Mouse (Mus musculus): ENCODE measurements around the gene Gm28539.
"Not testable (repeated sequence)": the region's sequence is repeated elsewhere in the genome, so short reads cannot be mapped to it uniquely, and the experiment has no call there.

Gm28539 gene

DNA sequence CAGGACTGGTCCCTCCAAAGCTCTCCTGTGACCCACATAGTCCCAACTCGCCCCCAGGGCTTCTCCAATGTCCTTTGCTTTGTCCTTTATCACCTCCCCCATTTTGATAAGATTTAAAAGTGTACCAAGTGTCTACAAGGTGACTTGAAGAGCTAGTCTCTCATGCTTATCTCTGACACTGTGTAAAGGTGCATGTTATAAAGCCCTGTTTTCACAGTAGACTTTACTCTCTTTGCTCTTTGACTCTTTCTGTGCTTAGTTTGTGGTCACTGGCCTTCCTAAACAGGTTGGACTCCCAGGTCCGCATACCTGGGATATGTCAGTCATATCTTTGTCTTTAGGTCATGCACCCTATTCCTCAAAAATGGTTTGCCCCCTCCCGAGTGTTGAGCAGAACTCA is 118.7 kb downstream of the Gm28539 start:
- no peak for DNase-seq (ENCODE audit: low spot score in 2 of 2)

DNA sequence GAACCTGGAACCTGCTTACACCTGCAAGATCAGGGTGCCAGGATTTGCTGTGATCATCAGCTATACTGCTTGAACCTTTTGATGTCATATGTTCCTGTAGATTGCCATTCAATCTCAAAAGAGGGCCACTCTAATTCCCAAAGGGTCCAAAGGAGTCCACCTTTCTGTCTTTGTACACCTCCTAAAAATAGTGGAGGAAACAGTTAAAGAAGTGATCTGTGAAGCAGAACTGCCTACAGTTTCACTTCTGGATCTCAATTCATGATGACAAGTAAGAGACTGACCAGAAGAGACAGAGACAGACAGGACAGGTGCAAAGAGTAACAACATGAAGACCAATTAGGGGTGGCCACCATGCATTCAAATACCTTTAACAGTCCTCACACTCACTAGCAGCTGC is 127.1 kb downstream of the Gm28539 start:
- no peak for DNase-seq (ENCODE audit: low spot score in 2 of 2)

DNA sequence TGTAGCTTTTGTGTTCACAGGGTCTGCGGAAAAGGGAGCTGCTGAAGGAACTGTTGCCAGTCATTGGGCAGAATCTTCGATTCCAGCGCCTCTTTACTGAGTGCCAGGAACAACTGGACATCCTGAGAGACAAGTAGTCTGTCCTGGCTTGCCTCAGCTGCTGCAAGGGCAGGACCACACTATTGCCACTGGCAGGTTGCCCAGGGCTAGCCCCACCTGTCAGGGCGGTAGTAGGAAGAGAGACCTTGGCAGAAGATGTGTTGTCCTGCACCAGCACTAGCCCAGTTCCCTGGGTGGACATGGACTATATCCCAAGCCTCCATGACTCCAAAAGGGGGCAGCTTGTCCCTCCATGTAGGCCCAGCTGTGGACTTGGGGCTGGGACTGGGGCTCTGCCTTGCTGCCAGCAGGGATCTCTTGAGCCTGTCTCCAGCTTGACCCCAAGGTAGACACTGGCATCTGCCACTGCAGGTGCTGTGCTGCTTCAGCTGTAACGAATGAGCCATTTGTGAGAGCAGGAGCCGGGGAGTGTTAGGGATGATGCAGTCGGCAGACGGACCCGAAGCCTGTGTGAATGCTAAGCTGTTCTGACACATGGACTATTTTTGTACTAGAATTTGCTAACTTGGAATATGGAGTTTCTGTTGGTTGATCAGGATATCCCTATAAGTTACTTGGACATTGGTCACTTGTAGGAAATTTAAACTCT is 133.2 kb downstream of the Gm28539 start:
- no peak for DNase-seq (ENCODE audit: low spot score in 2 of 2)

DNA sequence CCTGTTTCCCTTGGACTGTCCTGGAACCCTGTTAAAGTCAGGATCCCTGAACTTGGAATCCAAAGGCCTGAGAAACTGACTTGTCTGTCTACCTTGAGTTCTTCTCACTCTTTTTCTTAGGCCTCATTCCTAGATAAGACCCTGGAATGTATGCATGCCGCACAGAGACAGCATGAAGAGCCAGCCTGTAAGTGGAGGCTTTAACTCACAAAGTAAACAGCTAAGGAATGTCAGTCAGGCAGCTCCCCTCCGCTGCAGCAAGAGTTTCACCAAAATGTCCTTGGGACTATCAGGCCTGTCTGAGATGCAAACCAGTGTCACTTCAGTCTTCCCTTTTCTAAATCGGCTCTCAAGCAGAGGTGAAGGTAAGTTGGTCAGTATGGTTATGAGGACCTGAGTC is 134.5 kb downstream of the Gm28539 start:
- no peak for DNase-seq (ENCODE audit: low spot score in 2 of 2)

DNA sequence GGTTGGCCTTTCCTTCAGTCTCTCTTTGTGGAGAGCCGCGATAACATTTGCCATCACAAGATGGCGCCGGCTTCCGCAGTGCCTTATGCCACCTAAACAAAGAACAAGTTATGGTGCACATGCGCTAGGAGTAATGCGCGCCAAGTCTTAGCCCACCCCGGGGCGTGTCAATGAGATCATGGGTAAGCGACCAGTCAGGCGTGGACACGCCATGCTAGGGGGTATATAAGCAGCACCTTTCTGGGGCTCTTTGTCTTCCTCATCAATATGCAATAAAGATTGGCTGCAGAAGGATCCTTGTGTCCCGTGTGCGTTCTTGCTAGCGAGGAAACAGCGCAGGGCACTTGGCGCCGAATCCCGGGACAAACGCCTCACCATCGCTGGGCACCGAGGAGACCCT is 139.3 kb downstream of the Gm28539 start:
- not testable (repeated sequence) for DNase-seq (ENCODE audit: low spot score in 2 of 2)

DNA sequence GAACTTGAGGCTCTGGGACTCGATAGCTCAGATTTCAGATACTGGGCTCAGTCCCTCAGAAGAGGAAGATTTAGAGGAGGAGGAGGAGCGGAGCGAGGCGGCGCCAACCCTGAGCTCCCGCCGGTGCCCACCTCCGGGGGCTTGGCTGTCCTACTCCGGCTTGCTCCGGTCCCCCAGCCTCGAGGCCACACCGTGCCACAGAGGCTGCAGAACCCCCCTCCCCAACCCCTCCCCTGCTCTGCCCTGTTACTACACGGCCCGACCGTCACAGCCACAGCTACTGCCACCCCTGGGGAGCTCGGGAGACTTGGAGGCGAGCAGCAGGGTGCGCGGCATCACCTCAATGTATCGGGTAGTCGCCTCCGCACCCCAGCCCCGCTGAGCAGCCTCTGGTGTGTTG is 139.9 kb downstream of the Gm28539 start:
- no peak for DNase-seq (ENCODE audit: low spot score in 2 of 2)

DNA sequence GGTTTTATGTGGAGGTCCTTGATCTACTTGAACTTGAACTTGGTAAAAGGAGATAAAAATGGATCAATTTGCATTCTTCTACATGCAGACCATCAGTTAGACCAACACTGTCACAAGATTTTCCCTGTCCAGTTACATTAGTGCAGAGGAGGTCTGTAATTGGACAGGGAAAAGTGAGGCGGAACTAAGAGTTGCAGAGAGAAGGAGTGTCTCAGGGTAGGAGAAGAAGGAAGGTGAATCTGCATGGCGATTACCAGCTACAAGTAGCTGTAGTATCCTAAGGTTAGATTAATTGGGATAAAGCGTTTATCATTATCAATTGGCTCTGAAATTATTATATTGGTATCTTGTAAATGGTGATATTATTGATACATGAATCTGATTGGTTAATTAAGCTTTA is 150.0 kb downstream of the Gm28539 start:
- DNase-seq (ENCODE audit: low spot score in 2 of 2): no peak

DNA sequence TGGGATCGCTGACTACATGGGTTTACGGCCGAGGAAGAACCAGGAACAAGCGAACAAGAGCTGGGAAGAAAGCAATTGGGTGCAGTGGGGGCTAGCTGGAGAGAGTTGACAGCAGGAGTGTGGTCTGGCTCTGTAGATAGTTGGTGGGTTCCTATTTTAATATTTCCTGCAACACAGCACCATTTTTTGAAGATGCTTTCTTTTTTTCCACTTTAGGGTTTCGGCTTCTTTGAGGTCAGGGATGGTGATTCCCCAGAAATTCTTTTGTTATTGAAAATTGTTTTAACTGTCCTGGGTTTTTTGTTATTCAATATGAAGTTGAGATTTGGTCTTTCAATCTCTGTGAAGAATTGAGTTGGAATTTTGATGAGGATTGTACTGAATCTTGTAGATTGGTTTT is 150.5 kb downstream of the Gm28539 start:
- no peak for DNase-seq (ENCODE audit: low spot score in 2 of 2)

DNA sequence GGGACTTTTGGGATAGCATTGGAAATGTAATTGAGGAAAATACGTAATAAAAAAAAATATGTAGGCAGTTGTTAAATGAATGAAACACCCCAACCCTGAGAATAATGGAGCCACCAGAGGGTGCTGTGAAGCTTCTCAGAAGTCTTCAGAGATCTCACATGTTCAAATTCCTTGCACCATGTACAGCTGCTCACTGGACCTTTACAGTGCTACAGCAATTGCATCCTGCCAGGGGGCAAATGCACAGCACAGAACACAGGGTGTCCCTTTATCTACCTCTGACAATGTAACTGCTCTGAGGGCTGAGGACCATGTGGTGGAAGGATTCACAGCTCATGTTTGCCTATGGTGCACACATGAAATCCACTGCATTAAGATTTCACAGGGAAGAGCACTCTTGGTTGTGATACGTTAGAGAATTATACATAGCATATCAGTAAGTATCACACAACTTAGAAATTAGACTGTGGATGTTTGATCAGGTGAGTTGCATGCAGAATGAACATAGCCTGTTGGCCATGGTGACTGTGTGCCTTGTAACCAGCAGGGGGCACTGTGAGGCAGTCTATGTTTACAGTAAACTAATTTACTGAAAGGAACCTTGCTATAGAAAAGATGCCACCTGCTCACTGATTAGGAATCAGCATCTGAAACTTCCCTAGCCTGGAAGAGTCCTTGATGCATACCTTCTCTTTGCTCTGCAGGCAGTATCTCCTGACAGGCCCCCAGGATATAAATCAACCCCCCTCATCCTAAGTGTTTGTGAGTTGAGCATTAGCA is 166.4 kb downstream of the Gm28539 start:
- DNase-seq (ENCODE audit: low spot score in 2 of 2): not testable (repeated sequence)

DNA sequence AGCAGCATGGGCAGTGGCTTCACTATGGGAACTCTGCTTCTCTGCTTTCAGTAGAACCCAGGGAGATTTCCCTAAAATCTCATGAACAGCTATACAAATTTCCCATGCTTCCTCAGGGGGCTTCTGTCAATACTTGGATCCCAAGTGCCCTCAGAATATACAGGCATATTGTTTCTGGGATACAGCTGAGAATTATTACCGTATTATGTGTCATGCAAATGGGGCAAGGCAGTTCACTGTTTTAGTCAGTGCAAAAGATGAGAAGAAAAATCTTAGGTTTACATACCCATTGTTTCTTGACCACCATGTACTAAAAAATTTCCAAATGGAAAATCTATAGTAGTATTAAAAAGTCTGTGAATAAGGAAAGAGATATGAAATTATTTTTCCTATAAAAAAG is 167.4 kb downstream of the Gm28539 start:
- no peak for DNase-seq (ENCODE audit: low spot score in 2 of 2)

DNA sequence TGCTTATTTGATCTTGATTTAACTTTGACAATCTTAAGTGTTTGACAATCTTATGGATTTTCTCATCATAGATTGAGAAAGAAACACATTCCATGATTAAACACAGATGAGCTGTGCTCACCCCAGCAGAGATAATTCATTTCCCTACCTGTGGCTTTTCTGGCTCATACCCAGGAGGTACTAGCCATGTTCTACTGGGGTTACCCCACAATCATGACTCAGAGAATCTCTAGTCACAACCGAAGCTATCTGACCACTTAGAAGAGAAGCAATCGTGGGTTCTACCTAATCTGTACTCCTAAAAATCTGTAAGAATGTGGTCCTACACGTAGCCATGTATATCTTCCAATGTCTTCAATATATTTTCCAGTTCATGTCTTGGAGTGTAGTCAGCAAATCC is 168.9 kb downstream of the Gm28539 start:
- DNase-seq (ENCODE audit: low spot score in 2 of 2): no peak
